Mouse (Mus musculus) spleen, adult 12 weeks (tissue): ENCODE measurements around the gene Strc.

Source experiments
- DNase-seq: peaks from one replicate; pipeline ENCODE4 v3.0.0; 2022; ENCODE audit warnings: low spot score

Strc gene

DNA sequence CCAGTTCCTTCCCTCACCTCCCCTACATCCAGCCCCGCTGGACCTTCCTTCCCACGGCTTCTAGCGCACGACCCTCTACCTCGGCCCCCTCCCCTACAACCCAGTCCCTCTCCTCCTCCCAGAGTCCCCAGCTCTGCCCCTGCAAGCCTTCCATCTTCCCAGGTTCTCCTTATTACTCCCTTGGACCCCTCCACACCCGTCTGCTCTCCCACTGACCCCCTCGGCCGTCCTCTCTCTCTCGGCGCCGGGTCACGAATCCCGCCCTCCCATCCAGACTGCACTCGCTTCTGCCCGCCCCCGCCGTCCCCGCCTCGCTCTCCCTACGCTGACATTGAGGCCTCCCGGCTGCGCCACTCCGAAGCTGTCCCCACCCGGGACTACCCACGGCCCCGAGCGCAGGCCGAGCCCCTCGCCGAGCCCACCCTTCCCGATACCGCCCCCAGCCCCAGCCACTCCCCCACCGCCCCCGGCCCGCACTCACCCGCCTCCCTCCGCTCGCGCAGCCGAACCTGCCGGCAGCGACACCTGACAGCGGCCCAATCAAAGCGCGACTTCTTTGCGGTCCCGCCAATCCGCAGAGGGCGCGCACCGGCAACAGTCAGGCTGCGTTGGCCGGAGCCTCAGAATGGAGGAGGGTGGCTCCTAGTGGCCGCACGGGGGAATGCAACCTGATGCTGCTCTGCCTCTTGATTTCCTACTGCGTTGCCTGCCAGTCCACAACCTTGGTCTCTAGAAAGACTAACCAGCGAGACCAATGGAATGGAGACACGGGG, 32.0 kb downstream of the Strc start, which contains the start of gene Ppip5k1:
Gene Ppip5k1, minus strand, starts transcription at position 577 of the 773 bp plus-strand sequence.
- peak; percentile 92 for DNase-seq

DNA sequence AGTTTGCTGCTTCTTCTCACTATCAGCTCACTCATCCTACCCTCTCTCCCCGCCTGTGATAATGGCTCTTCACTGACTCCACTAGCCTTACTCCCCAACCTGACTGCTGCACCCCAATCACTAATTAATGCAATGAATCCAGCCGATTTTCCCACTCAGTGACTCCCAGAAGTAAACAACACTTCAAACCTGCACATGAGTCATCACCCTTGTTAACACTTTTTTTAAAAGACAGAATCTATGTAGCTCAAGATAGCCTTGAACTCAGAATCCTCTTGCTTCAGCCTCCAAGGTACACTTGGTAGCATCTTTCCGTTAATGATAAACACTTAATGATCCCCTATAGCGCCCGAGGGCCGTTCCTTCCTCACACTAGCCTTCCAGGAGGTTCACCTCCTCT, 32.6 kb downstream of the Strc start:
- DNase-seq, result peak; percentile 4

DNA sequence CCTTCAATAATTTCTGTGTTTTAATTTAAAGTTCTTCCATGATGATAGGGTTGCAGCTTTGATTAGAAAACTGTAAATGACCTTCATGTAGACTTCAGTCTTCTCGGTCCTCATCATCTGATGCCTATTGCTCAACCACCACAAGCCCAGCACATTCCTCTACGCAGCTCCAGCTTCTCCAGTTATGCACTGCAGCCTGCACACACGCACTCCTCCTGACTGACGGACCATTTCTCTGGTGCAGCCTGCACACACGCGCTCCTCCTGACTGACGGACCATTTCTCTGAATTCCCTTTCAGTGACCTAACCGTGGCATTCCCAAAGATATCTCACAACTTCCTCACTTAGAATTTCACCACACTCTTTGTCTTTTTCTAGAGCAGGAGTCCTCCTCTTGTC, 33.8 kb downstream of the Strc start:
- DNase-seq, result no peak

DNA sequence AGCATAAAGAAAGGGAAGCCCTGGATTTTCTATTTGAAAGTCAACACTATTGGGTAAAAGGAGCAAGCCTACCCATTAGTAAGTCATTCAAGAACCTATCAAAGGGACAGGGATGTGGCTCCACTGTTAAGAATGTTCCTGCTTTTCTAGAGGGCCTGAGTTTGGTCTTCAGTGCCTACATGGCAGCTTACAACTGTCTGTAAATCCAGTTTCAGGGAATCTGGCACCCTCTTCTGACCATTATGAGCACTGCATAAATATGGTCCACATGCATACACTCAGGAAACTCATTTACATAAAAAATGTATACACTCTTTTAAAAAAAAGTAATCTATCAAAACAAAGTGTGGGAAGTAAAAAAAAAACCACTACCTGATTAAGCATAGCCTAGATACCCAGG, 47.9 kb downstream of the Strc start:
- no peak for DNase-seq

DNA sequence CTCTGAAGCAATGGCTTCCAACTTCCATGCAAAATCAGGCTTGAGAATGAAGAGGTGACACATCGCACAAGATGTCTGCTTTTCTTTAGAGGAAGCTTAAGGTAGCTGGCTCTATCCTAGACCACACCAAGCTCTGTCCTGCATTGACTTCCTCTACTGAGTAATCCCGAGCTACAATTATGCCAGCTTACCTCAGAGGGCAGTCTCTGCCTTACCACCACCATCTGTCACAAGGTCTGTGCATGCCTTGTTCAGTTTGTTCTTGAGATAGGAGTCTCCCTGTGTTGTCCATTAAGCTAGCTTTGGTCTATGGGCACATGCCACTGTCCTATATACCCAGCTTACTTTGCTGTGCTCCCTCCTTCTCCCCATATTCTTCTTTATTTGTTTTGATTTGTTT, 57.5 kb downstream of the Strc start:
- no peak for DNase-seq

DNA sequence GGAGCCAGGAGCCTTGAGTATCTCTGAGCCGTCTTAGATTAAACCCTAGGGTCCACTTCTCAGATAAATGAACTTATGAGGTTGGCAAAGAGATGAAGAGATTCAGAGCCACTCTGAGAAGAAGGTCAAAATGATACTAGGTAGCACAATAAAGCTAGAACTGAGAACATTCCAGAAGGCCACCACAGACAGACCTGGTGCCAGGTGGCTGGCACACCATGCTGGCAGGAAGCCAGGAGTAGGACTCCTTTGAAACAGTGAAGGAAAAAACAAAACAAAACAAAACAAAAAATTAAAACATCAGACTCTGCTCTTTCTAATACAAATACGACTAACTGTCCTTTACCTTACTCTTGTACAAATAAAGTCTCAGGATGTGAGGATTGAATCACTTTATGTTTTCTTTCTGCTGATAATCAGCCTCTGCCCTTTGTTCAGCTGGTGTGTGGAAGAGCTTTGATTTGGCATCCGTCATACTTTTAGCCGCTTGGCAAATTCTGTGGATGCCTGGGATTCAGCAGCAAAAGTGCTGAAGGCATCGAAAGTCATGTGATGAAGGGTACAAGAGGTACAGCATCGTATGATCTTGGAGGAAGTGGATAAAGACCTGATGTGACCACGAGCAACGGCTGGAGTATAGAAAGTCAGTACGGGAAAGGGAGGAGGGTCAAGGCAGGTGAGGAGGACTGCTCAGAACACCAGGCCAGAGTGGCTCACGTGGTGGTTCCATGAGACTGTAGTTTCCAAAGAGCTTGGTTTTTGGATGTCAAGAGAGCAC, 63.1 kb downstream of the Strc start:
- DNase-seq, result no peak

DNA sequence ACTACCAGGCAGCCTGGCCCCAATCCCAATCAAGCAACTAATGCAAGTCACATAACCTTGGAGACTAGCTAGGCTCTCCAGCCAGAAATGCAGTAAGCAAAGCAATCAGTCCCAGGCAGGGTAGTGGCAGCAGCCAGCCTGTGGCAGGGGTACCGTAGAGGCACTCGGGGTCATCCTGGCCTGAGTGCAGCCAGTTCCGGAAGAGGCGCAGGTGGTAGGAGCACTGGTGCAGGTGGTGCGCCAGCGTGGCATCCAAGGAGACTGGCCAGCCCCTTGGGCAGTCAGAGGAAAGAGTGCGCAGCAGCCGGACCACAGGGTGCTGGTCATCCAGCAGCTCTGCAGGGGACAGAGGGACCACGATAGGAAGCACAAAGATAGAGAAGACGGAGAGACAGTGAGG, 63.9 kb downstream of the Strc start:
- DNase-seq, result no peak

DNA sequence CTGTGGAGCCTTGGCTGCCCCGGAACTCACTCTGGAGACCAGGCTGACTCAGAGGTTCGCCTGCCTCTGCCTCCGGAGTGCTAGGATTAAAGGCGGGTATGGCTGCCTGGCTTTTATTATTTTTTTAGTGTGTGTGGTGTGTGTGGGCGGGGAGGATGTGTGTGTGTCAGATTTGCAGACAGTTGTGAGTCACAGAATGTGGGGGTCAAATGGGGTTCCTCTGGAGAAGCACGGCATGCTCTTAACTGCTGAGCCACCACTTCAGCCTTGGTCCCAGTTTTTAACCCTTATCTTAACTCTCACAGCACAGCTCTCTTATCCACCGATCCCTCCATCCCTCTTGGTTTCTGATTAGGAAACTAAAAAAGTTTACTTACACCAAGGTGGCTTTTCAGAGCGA, 70.7 kb downstream of the Strc start:
- DNase-seq, result no peak
